Mouse (Mus musculus) ovary, postnatal 14 days (tissue): ENCODE measurements around the gene Ugt1a7c.

Source experiments
- DNase-seq: peaks from one replicate; pipeline ENCODE4 v3.0.0; 2022; ENCODE audit warnings: low spot score

Ugt1a7c gene

GRCm38 (mm10) chr1:88261706-88262105 lies 166.8 kb downstream of the Ugt1a7c start:
- no peak for DNase-seq

- peak; percentile 80 for DNase-seq
Observed at GRCm38 (mm10) chr1:88262255-88262654, 167.4 kb downstream of the Ugt1a7c start.

- DNase-seq = no peak
Observed at GRCm38 (mm10) chr1:88262961-88263360, 168.1 kb downstream of the Ugt1a7c start.

DNA sequence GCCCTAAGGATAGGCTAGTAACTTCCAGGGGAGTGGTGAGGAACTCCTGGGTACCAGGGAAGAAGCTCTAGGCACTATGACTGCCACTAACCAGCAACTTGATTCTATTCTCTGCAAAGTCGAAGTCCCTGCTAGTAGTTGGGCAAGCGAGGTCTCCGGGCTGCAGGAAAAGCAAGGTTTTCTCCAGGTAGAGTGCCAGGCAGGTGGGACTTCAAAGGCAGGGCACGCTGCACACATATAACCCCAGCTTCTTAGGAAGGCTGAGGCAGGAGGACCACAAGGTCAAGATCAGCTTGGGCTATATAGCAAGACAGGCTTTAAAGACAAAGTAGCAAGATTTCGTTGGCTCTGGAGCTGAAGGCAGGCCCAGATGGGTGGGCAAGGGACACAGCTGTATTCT lies 168.9 kb downstream of the Ugt1a7c start:
- no peak for DNase-seq

- DNase-seq = no peak
Observed at GRCm38 (mm10) chr1:88264237-88264868, 169.5 kb downstream of the Ugt1a7c start.

GRCm38 (mm10) chr1:88264869-88265240 lies 170.0 kb downstream of the Ugt1a7c start:
- no peak for DNase-seq

DNA sequence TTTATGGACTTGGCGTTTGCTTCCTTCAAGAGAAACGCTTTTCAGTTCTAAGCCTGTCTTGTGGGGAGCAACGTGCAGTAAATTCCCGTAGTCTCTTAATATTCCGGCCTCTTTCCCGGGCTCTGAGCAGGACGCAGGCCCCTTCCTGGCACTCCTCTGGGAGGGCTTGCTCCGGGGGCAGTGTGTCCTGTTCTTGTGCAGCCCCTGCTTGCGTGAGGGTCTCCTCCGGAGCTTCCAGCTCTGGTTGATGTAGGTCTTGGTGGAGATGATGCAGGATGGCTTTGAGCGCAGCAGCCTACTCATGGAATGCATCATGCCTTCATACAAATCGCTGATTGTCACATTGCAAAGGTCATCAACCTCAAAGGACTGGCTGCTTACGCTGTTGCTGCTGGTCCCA lies 171.3 kb downstream of the Ugt1a7c start:
- DNase-seq = no peak

- no peak for DNase-seq
Observed at GRCm38 (mm10) chr1:88267489-88267888, 172.6 kb downstream of the Ugt1a7c start.

DNA sequence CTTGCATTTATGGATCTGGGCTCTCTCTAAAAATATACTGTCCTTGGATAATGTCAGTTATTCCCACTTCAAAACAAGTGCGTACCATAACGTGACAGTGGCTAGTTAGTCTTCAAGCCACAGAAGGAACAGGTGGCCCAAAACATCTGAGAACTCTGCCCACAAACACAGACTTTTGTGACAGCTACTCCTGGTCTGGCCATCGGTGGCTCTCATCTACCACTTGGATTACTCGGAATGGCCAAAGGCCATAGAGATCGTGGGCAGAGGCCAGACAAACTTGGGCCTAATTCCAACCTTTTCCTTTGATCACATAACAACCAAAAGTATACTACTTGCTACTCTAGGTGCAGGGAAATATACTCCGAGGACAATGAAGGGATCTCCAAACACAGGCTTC lies 173.2 kb downstream of the Ugt1a7c start:
- DNase-seq = no peak
